Mouse (Mus musculus): ENCODE data around the gene Ppia.
"Not testable (repeated sequence)": the region's sequence is repeated elsewhere in the genome, so short reads cannot be mapped to it uniquely, and the experiment has no call there.

GRCm38 (mm10) chr11:6367986-6368385 lies 47.3 kb upstream of the Ppia start:
- TF ChIP-seq GATA1 (IDR thresholded peaks at IDR 0.05; ENCODE audit: borderline replicate concordance, low read length); FLI1 (IDR thresholded peaks at IDR 0.05; ENCODE audit: low read length): not testable (repeated sequence)
